Mouse (Mus musculus): ENCODE results near the gene Zfp978.
"Not testable (repeated sequence)": the region's sequence is repeated elsewhere in the genome, so short reads cannot be mapped to it uniquely, and the experiment has no call there.

DNA sequence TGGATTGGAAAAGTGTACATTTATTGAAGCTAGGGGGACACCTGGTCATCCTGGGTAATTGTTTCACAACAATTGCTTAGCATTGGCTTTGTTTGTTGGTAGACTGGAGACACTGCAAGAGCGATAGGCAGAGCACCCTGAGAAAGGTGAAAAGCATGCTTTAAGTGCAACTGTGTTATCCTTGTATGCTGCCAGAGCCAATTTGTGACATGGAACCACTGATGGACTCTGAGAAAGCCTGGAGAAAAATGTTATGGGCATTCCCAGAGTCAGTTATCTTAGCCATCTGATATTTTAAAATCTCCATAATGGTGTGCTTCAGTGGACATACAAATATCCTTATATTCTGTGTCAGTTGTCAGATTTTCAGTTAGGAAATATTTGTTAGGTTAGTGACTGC is 60.2 kb downstream of the Zfp978 start:
- not testable (repeated sequence) for TF ChIP-seq CTCF (IDR thresholded peaks at IDR 0.05; ENCODE audit: low read depth, low read length); POLR2AphosphoS5 (IDR thresholded peaks at IDR 0.05; ENCODE audit: insufficient replicate concordance, low read depth, low read length)

Data from G1E (cell line).